Mouse (Mus musculus): ENCODE measurements at regions not wholly inside any gene's neighbourhood (a gene's known extent, or its start where the extent isn't known, plus 50 kb on each side); places are given as distances from the start of the nearest gene placed in this dataset.

- no peak for TF ChIP-seq CTCF (IDR thresholded peaks at IDR 0.05; ENCODE audit: borderline replicate concordance, insufficient read depth, low read length)
- no peak for TF ChIP-seq POLR2A (IDR thresholded peaks at IDR 0.05; ENCODE audit: low read depth, low read length)
Observed at GRCm38 (mm10) chr13:47811711-47812415, 449.2 kb upstream of the Id4 start.
